Mouse (Mus musculus): ENCODE results near the gene Syce3.
A peak's percentile ranks its signal among the peaks of the same experiment; 100 is the strongest.

The Syce3 gene

GRCm38 (mm10) chr15:89373027-89373761 is 37.1 kb downstream of the Syce3 start:
- peak; percentile 86 for DNase-seq (ENCODE audit: low read depth, low spot score)

GRCm38 (mm10) chr15:89372536-89372935 is 37.8 kb downstream of the Syce3 start:
- DNase-seq (ENCODE audit: low read depth, low spot score), result no peak

GRCm38 (mm10) chr15:89372068-89372467 is 38.2 kb downstream of the Syce3 start:
- no peak for DNase-seq (ENCODE audit: low read depth, low spot score)

GRCm38 (mm10) chr15:89365141-89365551 is 45.2 kb downstream of the Syce3 start:
- no peak for DNase-seq (ENCODE audit: low read depth, low spot score)

- DNase-seq (ENCODE audit: low read depth, low spot score), result no peak
Measured at GRCm38 (mm10) chr15:89363051-89363450, 47.3 kb downstream of the Syce3 start.

- DNase-seq (ENCODE audit: low read depth, low spot score), result no peak
Measured at GRCm38 (mm10) chr15:89358784-89359183, 51.5 kb downstream of the Syce3 start.

GRCm38 (mm10) chr15:89356372-89356771 is 53.9 kb downstream of the Syce3 start:
- peak; percentile 99 for DNase-seq (ENCODE audit: low read depth, low spot score)

GRCm38 (mm10) chr15:89355241-89356187 is 54.8 kb downstream of the Syce3 start, which contains the start of the genes Lmf2 and Ncaph2:
Gene Lmf2, minus strand, starts transcription at chr15:89355659.
Gene Ncaph2, plus strand, starts transcription at chr15:89355719.
- DNase-seq (ENCODE audit: low read depth, low spot score), result peak; percentile 95

- DNase-seq (ENCODE audit: low read depth, low spot score), result no peak
Measured at GRCm38 (mm10) chr15:89354455-89354854, 55.8 kb downstream of the Syce3 start.

GRCm38 (mm10) chr15:89353837-89354236 is 56.5 kb downstream of the Syce3 start:
- no peak for DNase-seq (ENCODE audit: low read depth, low spot score)

GRCm38 (mm10) chr15:89352795-89353194 is 57.5 kb downstream of the Syce3 start:
- no peak for DNase-seq (ENCODE audit: low read depth, low spot score)

- DNase-seq (ENCODE audit: low read depth, low spot score), result no peak
Measured at GRCm38 (mm10) chr15:89352054-89352453, 58.2 kb downstream of the Syce3 start.

GRCm38 (mm10) chr15:89351302-89351701 is 59.0 kb downstream of the Syce3 start:
- DNase-seq (ENCODE audit: low read depth, low spot score), result no peak

GRCm38 (mm10) chr15:89350447-89350846 is 59.9 kb downstream of the Syce3 start:
- no peak for DNase-seq (ENCODE audit: low read depth, low spot score)

GRCm38 (mm10) chr15:89343325-89343724 is 67.0 kb downstream of the Syce3 start:
- DNase-seq (ENCODE audit: low read depth, low spot score), result peak; percentile 20

GRCm38 (mm10) chr15:89341678-89342077 is 68.6 kb downstream of the Syce3 start:
- no peak for DNase-seq (ENCODE audit: low read depth, low spot score)
